ENCODE assay signal across 11 mouse cellular contexts in the genomic region with DNA sequence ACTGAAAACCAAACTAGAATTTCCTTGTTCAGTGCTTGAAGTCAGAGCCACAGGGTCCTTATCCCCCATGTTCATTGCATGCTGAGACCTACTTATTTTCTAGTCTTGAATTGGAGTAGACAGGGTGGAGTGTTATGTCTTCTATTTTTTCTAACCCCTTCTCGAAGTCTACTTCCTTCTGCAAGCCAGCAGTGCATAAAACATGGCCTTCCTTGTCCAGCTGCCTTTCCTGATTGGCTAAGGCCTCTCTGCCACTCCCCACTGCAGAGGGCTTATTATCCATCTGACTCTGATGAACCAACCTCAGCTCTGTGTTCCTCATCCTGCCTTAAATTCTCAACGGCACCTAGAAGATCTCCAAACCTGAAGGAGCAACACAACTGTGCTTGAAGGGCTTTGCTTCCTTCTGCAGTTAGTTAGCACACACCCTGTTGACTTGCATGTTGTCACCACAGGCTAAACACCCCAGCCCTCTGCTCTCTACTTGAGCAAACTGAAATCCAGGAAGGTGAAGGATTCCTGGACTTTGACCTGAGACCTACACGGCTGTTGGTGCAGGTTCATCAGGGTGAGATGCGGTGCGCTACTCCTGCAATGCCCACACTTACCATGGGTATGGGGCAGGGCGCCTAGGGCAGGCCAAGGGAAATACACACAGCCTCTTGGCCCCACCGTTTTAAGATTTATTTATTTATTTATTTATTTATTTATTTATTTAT.
A peak's percentile ranks its signal among the peaks of the same experiment; 100 is the strongest.
DNase-seq lines count a peak whose midpoint lies in the region; ATAC-seq lines count a peak whose summit lies in the region.
"Had no signal": no experiment of that assay in that cellular context is flagged by ENCODE, and none has a peak within 500 bp of the region (broad histone marks: within the 10 kb centered on the region; RNA-seq: fewer than 3 reads in every experiment).

No protein-coding gene starts in this region.

- no peak for ATAC-seq in limb, embryonic 12.5 days (ENCODE audit: insufficient number of reproducible peaks, insufficient read depth, low FRiP score, low TSS enrichment, low read depth)
- ATAC-seq in common myeloid progenitor, adult 5-6 weeks (replicated peaks; ENCODE audit: low read depth, poor library complexity, severe bottlenecking) = peak; percentile 61
- ATAC-seq in limb, embryonic 13.5 days (ENCODE audit: low FRiP score, low read depth) = no peak
- ATAC-seq in stomach, embryonic 14.5 days (ENCODE audit: insufficient number of reproducible peaks, insufficient read depth, low FRiP score, low read depth) = no peak
- ATAC-seq in erythroid progenitor cell, adult 5-6 weeks (replicated peaks; ENCODE audit: low FRiP score, poor library complexity, severe bottlenecking) = no peak
- ATAC-seq: forebrain, embryonic 16.5 days had no signal

- no peak for DNase-seq in limb, embryonic 10.5 days (ENCODE audit: low spot score)
- DNase-seq in cerebellum, postnatal 4 days (ENCODE audit: low spot score in 2 of 2) = no peak
- DNase-seq: cerebellum, postnatal 36 days; lung, postnatal 14 days had no signal

- 71% methylated on average over 7 of the region's 7 CpGs for WGBS in limb, embryonic 12.5 days
- 78% methylated on average over 7 of the region's 7 CpGs for WGBS in limb, embryonic 10.5 days
- 72% methylated on average over 7 of the region's 7 CpGs for WGBS in limb, embryonic 13.5 days
- 62% methylated on average over 7 of the region's 7 CpGs for WGBS in stomach, embryonic 14.5 days

- H3K27me3 ChIP-seq in limb, embryonic 12.5 days = no peaks in the 10 kb centered on the region
- no peaks in the 10 kb centered on the region for H3K27me3 ChIP-seq in limb, embryonic 10.5 days (ENCODE audit: low read depth, poor library complexity, severe bottlenecking)
- no peaks in the 10 kb centered on the region for H3K27me3 ChIP-seq in limb, embryonic 13.5 days
- H3K27me3 ChIP-seq in stomach, embryonic 14.5 days (ENCODE audit: control insufficient read depth, insufficient read depth, low read length) = no peaks in the 10 kb centered on the region

- peaks cover 16% of the 10 kb centered on the region; the same call in 1 of the 2 replicates for H3K36me3 ChIP-seq in limb, embryonic 12.5 days
- peaks cover 53% of the 10 kb centered on the region for H3K36me3 ChIP-seq in limb, embryonic 10.5 days
- H3K36me3 ChIP-seq in limb, embryonic 13.5 days = peaks cover 14% of the 10 kb centered on the region; the same call in 1 of the 2 replicates
- no peaks in the 10 kb centered on the region for H3K36me3 ChIP-seq in stomach, embryonic 14.5 days (ENCODE audit: control insufficient read depth, insufficient read depth, low read length)

- H3K4me1 ChIP-seq in limb, embryonic 12.5 days (replicated peaks) = peaks cover 100% of the 10 kb centered on the region
- H3K4me1 ChIP-seq in limb, embryonic 10.5 days = peaks cover 98% of the 10 kb centered on the region
- H3K4me1 ChIP-seq in limb, embryonic 13.5 days = peaks cover 99% of the 10 kb centered on the region
- peaks cover 61% of the 10 kb centered on the region for H3K4me1 ChIP-seq in stomach, embryonic 14.5 days (ENCODE audit: control insufficient read depth, insufficient read depth, low read length)

- H3K4me3 ChIP-seq in limb, embryonic 12.5 days (replicated peaks) = no peak overlapping the region
- no peak overlapping the region for H3K4me3 ChIP-seq in limb, embryonic 10.5 days
- no peak overlapping the region for H3K4me3 ChIP-seq in limb, embryonic 13.5 days
- no peak overlapping the region for H3K4me3 ChIP-seq in stomach, embryonic 14.5 days (ENCODE audit: low read depth, low read length)

- H3K9ac ChIP-seq in limb, embryonic 12.5 days (replicated peaks) = no peak overlapping the region
- H3K9ac ChIP-seq in limb, embryonic 13.5 days = no peak overlapping the region
- no peak overlapping the region for H3K9ac ChIP-seq in stomach, embryonic 14.5 days (replicated peaks; ENCODE audit: low read depth, low read length)
- H3K9ac ChIP-seq: hindbrain, embryonic 14.5 days had no signal

- H3K9me3 ChIP-seq in limb, embryonic 12.5 days = no peaks in the 10 kb centered on the region
- H3K9me3 ChIP-seq in limb, embryonic 10.5 days (replicated peaks) = no peaks in the 10 kb centered on the region
- H3K9me3 ChIP-seq in limb, embryonic 13.5 days = no peaks in the 10 kb centered on the region
- no peaks in the 10 kb centered on the region for H3K9me3 ChIP-seq in stomach, embryonic 14.5 days (ENCODE audit: control insufficient read depth, low read depth, low read length)

- peak overlapping the region; percentile 57 for H3K27ac ChIP-seq in limb, embryonic 12.5 days
- no peak overlapping the region for H3K27ac ChIP-seq in limb, embryonic 10.5 days
- H3K27ac ChIP-seq in limb, embryonic 13.5 days = peak overlapping the region; percentile 23; the same call in 1 of the 2 replicates
- H3K27ac ChIP-seq in stomach, embryonic 14.5 days (ENCODE audit: low read length) = peak overlapping the region; percentile 82
- H3K27ac ChIP-seq: hindbrain, embryonic 14.5 days had no signal

- H3K4me2 ChIP-seq in limb, embryonic 12.5 days = no peak overlapping the region
- no peak overlapping the region for H3K4me2 ChIP-seq in limb, embryonic 13.5 days (replicated peaks)
- no peak overlapping the region for H3K4me2 ChIP-seq in stomach, embryonic 14.5 days (replicated peaks; ENCODE audit: low read depth, low read length)
- H3K4me2 ChIP-seq: hindbrain, embryonic 14.5 days had no signal
